Mouse (Mus musculus) olfactory bulb, adult 2 months (tissue): ENCODE data around the gene Megf6. TPM values are rescaled to one million over a fixed set of nuclear protein-coding genes. Genes with fewer than 3 reads are reported as not detected.
A peak's percentile ranks its signal among the peaks of the same experiment; 100 is the strongest.

Experiments
- H3K27ac ChIP-seq: fragments of 200-500 bp; 2 replicates; pipeline ENCODE4 v1.5.1; 2012; ENCODE audit warnings: low read depth, low read length; ENCODE audit not compliant: insufficient read depth
- H3K4me1 ChIP-seq: fragments of 200-500 bp; 2 replicates; pipeline ENCODE4 v1.6.1; 2012; ENCODE audit warnings: low read length; ENCODE audit not compliant: control insufficient read depth, insufficient read depth
- H3K4me3 ChIP-seq: fragments of 200-500 bp; 2 replicates; pipeline ENCODE4 v1.5.1; 2012; ENCODE audit warnings: mild to moderate bottlenecking, low read depth, low read length, moderate library complexity; ENCODE audit not compliant: insufficient read depth
- CTCF ChIP-seq: fragments of 200-500 bp; IDR thresholded peaks from 2 replicates; pipeline ENCODE4 v1.5.1; 2012; ENCODE audit warnings: low read depth, mild to moderate bottlenecking, low read length, moderate library complexity; ENCODE audit not compliant: insufficient read depth
- POLR2A ChIP-seq: fragments of 200-500 bp; IDR thresholded peaks from 2 replicates; pipeline ENCODE4 v1.6.1; 2012; ENCODE audit warnings: mild to moderate bottlenecking, low read depth, low read length, moderate library complexity; ENCODE audit not compliant: insufficient read depth
- WGBS: fragments of 180-500 bp; shearing (Covaris S2); methylation state at CpG from one replicate; pipeline ENCODE4 v1.1.7; 2018; 5-methylcytosine and 5-hydroxymethylcytosine counted together
- polyA plus RNA-seq: library from polyadenylated mRNA; stranded (reverse); fragments of >200 nt; gene quantifications from 2 replicates; pipeline ENCODE4 v1.2.4, GENCODE M21; 2012; ENCODE audit warnings: low replicate concordance; ENCODE audit not compliant: missing spikeins, insufficient read depth, insufficient read length

Gene Megf6
- polyA plus RNA-seq, 1 experiment = not detected

- Histone ChIP-seq H3K27ac (no peak overlapping the region), H3K4me3 (no peak overlapping the region), H3K4me1 (peaks cover 27% of the 10 kb centered on the region)
- TF ChIP-seq POLR2A = no peak
- no peak for TF ChIP-seq CTCF
- 94% methylated on average over 21 of the region's 21 CpGs for WGBS
Observed at GRCm38 (mm10) chr4:154248092-154248805, 77.7 kb downstream of the Megf6 start.

- no peak overlapping the region for H3K27ac ChIP-seq
- no peak overlapping the region for H3K4me3 ChIP-seq
- H3K4me1 ChIP-seq = peaks cover 27% of the 10 kb centered on the region
- 56% methylated on average over 8 of the region's 8 CpGs for WGBS
- TF ChIP-seq POLR2A (no peak), CTCF (no peak)
Observed at GRCm38 (mm10) chr4:154249316-154249715, 78.8 kb downstream of the Megf6 start.

- WGBS = 76% methylated on average over 20 of the region's 20 CpGs
- no peak for TF ChIP-seq POLR2A
- TF ChIP-seq CTCF = no peak
- Histone ChIP-seq H3K4me1 (peaks cover 19% of the 10 kb centered on the region), H3K4me3 (no peak overlapping the region), H3K27ac (no peak overlapping the region)
Observed at GRCm38 (mm10) chr4:154252537-154253255, 82.2 kb downstream of the Megf6 start.

GRCm38 (mm10) chr4:154260755-154261154, 90.2 kb downstream of the Megf6 start:
- Histone ChIP-seq H3K4me1 (no peaks in the 10 kb centered on the region; the same call in 1 of the 2 replicates), H3K27ac (no peak overlapping the region), H3K4me3 (no peak overlapping the region)
- no peak for TF ChIP-seq POLR2A
- TF ChIP-seq CTCF = no peak
- 93% methylated on average over 5 of the region's 5 CpGs for WGBS

- Histone ChIP-seq H3K4me1 (no peaks in the 10 kb centered on the region; the same call in 1 of the 2 replicates), H3K4me3 (no peak overlapping the region), H3K27ac (no peak overlapping the region)
- TF ChIP-seq POLR2A (no peak), CTCF (no peak)
- 69% methylated on average over 4 of the region's 4 CpGs for WGBS
Observed at GRCm38 (mm10) chr4:154262071-154262470, 91.5 kb downstream of the Megf6 start.

- no peak for TF ChIP-seq POLR2A
- no peak for TF ChIP-seq CTCF
- 86% methylated on average over 6 of the region's 6 CpGs for WGBS
- H3K4me3 ChIP-seq = no peak overlapping the region
- no peak overlapping the region for H3K27ac ChIP-seq
- H3K4me1 ChIP-seq = 0 out of 2 replicates have a peak, but pooled peaks cover 5% of the 10 kb centered on the region
Observed at GRCm38 (mm10) chr4:154267511-154267910, 97.0 kb downstream of the Megf6 start.

- Histone ChIP-seq H3K4me1 (0 out of 2 replicates have a peak, but pooled peaks cover 5% of the 10 kb centered on the region), H3K27ac (no peak overlapping the region), H3K4me3 (no peak overlapping the region)
- WGBS = 55% methylated on average over 10 of the region's 10 CpGs
- TF ChIP-seq CTCF (no peak), POLR2A (no peak)
Observed at GRCm38 (mm10) chr4:154269520-154269919, 99.0 kb downstream of the Megf6 start.

GRCm38 (mm10) chr4:154273000-154273399, 102.5 kb downstream of the Megf6 start:
- peak; percentile 28; the same call in 1 of the 2 replicates for TF ChIP-seq CTCF
- TF ChIP-seq POLR2A = no peak
- 49% methylated on average over 3 of the region's 3 CpGs for WGBS
- Histone ChIP-seq H3K4me1 (0 out of 2 replicates have a peak, but pooled peaks cover 5% of the 10 kb centered on the region), H3K27ac (no peak overlapping the region), H3K4me3 (no peak overlapping the region)

GRCm38 (mm10) chr4:154279481-154279880, 109.0 kb downstream of the Megf6 start:
- Histone ChIP-seq H3K4me1 (no peaks in the 10 kb centered on the region), H3K27ac (no peak overlapping the region), H3K4me3 (no peak overlapping the region)
- TF ChIP-seq CTCF (no peak), POLR2A (no peak)
- 64% methylated on average over 9 of the region's 9 CpGs for WGBS
